Mouse (Mus musculus) heart, postnatal 36 days (tissue): ENCODE measurements at regions not wholly inside any gene's neighbourhood (a gene's known extent, or its start where the extent isn't known, plus 50 kb on each side); places are given as distances from the start of the nearest gene placed in this dataset.

Experiments
- DNase-seq, 2 experiments: peaks; one replicate each; pipeline ENCODE4 v3.0.0; 2021 to 2022
- intact Hi-C: fragments of 180-260 bp; cut with DNase I; formaldehyde crosslinking; loops from one replicate; pipeline ENCODE4 v1.15.1; 2025

DNA sequence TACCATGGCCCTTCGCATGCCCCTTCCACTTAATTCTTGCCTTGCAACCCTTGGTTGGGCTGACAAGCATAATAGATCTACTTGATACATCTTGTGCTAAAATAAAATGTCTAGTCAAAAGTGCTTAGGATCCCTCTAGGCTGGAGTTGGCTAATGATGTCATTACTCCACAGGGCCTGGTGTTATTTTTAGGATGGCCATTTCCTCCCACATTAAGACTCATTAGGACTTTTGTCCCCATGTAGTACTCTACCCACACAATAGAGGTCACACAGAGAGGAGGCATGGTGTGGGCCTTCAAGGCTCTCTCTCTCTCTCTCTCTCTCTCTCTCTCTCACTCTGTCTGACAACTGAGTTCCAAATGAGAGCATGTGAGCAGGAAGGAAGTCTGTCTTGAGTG lies 60.4 kb upstream of the Cadm1 start:
- no peak for DNase-seq
- intact Hi-C loops: no loop called here

DNA sequence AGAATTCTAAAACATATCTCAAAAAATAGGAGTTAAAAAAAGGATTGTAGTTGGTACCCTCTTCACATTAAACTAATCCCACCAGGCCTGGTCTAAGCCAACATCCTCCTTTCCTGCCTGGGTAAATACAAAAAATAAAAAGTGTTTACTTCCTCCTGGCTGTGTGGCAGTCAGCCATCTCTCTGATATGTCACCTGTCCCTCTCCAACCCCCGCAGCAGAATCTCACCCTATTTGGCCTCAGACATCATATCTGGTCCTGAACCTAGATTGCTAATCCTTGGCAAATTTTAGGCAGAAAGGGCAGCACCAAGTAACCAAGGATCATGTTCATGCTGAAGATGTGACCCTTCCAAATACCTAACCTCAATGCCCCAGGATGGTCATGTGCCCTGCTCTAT lies 59.2 kb upstream of the Cadm1 start:
- no peak for DNase-seq
- intact Hi-C loops: no loop called here

DNA sequence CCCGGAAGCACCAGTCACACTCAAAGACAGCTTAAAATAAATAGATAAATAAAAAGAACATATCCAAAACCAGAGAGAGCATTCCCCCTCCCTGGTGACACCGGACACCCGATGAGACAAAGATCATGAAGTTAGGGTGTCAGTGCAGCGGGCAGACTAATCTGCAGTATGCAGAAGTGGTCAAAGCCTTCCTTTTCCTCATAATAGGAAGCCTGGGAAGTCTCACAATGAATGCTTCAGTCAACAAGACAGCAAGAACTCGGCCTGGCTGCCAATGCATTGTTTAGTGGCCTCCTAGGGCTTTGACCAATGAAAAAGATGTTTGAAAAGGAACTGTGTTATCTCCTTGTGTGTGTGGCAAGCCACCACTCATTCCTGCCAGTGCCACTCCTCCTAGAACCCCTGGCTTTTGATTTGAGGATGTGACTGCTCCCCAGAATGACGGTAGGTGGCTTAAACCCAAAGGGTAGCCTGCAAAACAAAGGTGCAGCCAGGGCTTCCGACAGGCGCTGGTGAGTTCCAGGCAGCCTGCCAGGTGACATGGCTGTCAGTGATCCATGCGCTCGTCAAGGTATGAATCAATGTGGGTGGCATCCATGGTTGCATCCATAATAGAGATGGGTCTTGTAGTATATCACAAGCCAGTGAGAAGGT lies 58.1 kb upstream of the Cadm1 start:
- intact Hi-C loops: no loop called here
- DNase-seq: peak; percentile 7 to 10

DNA sequence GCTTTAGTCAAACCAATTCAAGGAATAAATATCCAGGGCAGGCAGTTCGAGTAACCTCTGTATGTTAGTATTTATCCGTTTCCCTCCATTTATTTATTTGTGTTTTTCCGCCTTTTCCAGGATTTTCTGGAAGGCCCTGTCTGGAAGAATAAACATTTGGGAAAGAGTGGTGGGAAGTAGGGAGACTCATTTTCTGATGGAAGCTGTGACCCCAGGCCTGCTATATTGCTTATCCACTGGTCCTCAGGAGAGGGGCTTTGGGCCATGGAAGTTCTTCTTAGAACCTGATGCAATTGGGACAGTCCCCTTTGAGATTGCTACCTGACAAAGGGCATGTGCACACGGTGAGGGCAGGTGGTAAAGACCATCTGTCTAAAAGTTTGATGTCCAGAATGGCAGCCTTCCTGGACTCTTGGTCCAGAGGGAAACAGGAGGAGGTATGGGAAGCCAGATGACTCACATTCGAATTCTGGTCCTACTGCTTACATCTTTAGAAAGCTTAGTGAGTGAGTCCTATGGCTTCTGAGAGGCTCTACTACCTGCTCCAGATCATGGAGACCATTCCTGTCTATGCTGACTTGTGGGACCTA lies 56.1 kb upstream of the Cadm1 start:
- no peak for DNase-seq
- intact Hi-C loops: no loop called here

DNA sequence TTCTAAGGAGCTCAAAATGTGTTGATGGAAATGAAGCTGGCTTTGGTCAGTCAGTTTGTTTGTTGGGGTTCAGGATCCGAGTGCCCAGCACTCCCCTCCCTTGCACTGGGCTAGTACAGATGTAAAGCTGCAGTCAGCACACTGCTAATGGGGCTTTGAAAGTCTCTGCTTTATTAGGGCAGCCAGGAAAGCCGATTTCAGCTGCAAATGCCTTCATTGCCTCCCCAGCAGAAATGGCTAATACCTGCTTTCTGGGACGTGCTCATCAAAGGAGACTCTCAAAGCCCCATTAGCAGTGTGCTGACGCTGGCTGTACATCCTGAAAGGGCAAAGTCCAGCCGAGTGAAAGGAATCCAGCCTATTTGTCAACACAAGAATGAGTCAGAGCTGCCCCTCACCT lies 55.2 kb upstream of the Cadm1 start:
- intact Hi-C loops: loop anchor here (5.0 kb wide), 1 partner anchor 48 kb away; no protein-coding TSS in a partner anchor
- DNase-seq: no peak

DNA sequence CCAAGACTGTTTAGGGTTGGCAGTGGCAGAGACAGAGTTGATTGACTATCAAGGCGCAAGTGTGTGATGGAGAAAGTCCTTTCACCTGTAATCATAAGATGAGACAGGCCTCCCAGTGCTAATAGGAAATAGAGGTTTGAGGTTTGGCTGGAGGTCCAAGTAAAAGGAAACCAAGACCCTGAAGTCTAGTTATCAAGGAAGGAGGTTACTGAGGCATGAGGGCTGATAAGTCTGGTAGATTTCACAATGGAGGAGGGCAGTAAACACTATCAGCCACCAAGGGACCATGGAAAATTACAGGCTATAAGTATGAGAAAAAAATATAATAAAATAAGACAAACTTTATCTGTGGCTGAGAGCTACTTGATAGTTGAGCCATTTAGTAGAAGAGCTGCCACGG lies 52.1 kb upstream of the Cadm1 start:
- intact Hi-C loops: loop anchor here (5.0 kb wide), 1 partner anchor 44 kb away; no protein-coding TSS in a partner anchor
- no peak for DNase-seq
